Mouse (Mus musculus): ENCODE data around the gene Galr2. TPM values are rescaled to one million over a fixed set of nuclear protein-coding genes. Genes with fewer than 3 reads are reported as not detected.
"Not testable (repeated sequence)": the region's sequence is repeated elsewhere in the genome, so short reads cannot be mapped to it uniquely, and the experiment has no call there.

The Galr2 gene
- polyA plus RNA-seq, 1 experiment from 2014 or later = 0.52 TPM

DNA sequence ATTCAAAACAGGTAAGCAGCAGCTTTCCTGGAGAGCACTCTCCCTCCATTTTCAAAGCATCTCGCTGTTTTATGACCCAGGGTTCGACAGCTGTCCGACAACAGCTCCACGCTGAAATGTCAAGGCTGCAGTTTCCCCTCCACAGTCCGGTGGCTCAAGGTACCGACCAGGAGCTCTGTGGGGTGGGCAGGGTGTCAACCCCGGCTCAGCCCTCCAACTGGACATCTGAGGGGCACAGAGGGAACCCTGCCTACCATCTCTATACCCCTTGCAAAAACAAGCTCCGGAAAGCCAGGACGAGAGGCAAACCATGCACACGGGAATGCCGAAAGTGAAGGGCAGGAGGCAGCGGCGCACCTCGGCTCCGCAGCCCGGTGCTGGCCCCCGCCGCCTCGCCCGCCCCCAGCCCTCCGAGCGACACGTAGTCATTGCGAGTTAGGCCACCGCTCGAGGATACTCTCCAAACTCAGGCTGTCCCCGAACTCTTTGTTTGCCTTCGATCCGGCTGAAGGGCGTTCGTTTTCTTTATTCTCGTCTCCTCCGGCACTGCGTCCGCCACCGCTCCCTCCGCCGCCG, 7.2 kb upstream of the Galr2 start:
- Histone ChIP-seq H3K4me3 (ENCODE audit: low read depth, low read length) (peak overlapping the region; percentile 66), H3K27ac (replicated peaks; ENCODE audit: low read depth, low read length) (no peak overlapping the region), H3K9me3 (replicated peaks; ENCODE audit: control insufficient read depth, low read length) (no peaks in the 10 kb centered on the region), H3K27me3 (ENCODE audit: control insufficient read depth, insufficient read depth, low read length) (no peaks in the 10 kb centered on the region), H3K4me1 (ENCODE audit: control insufficient read depth, insufficient read depth, low read length) (peaks cover 2% of the 10 kb centered on the region; the same call in 1 of the 2 replicates), H3K9ac (replicated peaks; ENCODE audit: low read length) (peak overlapping the region; percentile 69), H3K4me2 (ENCODE audit: low read depth, low read length) (peak overlapping the region; percentile 59), H3K36me3 (replicated peaks; ENCODE audit: control insufficient read depth, insufficient read depth, low read depth, low read length) (no peaks in the 10 kb centered on the region; the same call in 1 of the 2 replicates)
- WGBS = under 1% methylated on average over 39 of the region's 39 CpGs
- ATAC-seq (replicated peaks; ENCODE audit: insufficient number of reproducible peaks, low FRiP score, low TSS enrichment, low read depth) (peak; percentile 36; the same call in 1 of the 2 replicates), DNase-seq (ENCODE audit: low spot score) (peak; percentile 10)

DNA sequence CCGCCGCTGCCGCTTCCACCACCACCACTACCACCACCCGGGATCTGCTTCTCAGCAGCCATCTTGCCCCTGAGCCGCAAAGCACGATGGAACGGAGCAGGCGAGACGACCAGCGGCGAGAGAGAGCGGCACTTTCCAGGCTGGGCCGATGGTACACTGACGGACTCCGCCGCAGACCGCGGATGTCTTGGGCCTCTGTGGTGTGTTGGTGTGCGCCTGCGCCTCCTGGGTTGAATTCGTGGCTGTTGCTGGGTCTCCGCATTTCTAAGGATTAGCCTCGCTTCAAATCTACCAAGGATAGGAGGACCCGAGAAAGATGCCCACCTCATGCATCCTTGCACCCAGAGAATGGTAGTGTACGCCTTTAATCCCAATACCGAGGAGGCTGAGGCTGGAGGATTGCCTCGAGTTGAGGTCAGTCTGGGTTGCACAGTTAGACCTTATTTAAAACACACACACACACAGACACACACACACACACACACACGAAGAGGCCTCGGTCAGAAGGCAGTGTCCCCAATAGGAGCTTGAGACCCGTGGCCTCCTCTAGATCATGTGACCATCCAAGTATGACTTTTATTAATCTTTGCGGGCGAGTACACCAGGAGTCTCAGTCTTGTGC, 6.6 kb upstream of the Galr2 start, which contains the start of gene Srp68:
Gene Srp68 (minus strand): TSS at position 173 of the 622 bp plus-strand sequence.
- Histone ChIP-seq H3K27ac (replicated peaks; ENCODE audit: low read depth, low read length) (peak within 1 kb of the TSS; percentile 67), H3K36me3 (replicated peaks; ENCODE audit: control insufficient read depth, insufficient read depth, low read depth, low read length) (no peaks in the 10 kb centered on the region), H3K4me2 (ENCODE audit: low read depth, low read length) (peak within 1 kb of the TSS; percentile 61), H3K9me3 (replicated peaks; ENCODE audit: control insufficient read depth, low read length) (no peaks in the 10 kb centered on the region), H3K4me1 (ENCODE audit: control insufficient read depth, insufficient read depth, low read length) (peaks cover 2% of the 10 kb centered on the region; the same call in 1 of the 2 replicates), H3K9ac (replicated peaks; ENCODE audit: low read length) (peak within 1 kb of the TSS; percentile 69), H3K27me3 (ENCODE audit: control insufficient read depth, insufficient read depth, low read length) (no peaks in the 10 kb centered on the region), H3K4me3 (ENCODE audit: low read depth, low read length) (peak within 1 kb of the TSS; percentile 66)
- WGBS = 3% methylated on average over 32 of the region's 32 CpGs
- peak; percentile 97 for ATAC-seq (replicated peaks; ENCODE audit: insufficient number of reproducible peaks, low FRiP score, low TSS enrichment, low read depth)
- peak; percentile 96 for DNase-seq (ENCODE audit: low spot score)

DNA sequence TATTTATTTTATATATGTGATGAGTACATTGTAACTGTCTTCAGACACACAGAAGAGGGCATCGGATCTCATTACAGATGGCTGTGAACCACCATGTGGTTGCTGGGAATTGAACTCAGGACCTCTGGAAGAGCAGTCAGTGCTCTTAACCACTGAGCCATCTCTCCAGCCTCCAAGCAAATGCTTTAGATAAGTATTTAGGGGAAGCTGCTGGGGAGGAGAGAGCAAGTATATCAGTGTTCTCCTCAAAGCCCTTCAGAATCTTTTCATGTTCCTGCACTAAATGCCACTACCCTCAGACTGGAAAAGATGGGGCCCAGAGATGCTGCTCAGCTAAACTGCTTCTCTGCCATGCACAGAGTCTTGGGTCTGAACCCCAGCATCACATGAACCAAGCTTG, 3.6 kb upstream of the Galr2 start:
- ATAC-seq (replicated peaks; ENCODE audit: insufficient number of reproducible peaks, low FRiP score, low TSS enrichment, low read depth) = not testable (repeated sequence)
- 87% methylated on average over 1 of the region's 1 CpGs for WGBS

DNA sequence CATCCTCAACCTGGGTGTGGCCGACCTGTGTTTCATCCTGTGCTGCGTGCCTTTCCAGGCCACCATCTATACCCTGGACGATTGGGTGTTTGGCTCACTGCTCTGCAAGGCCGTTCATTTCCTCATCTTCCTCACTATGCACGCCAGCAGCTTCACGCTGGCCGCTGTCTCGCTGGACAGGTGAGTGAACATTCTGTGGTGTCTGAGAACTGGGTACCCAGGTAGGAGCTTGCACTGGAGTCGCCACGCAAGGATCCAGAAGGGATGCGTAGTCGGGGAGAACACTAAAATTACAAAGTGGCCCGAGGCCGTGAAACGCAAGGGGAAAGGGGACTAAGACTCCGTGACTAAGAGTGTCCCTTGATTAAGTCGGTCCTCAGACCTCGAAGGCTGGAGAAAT, 932 bp downstream of the Galr2 start:
- no peak for ATAC-seq (replicated peaks; ENCODE audit: insufficient number of reproducible peaks, low FRiP score, low TSS enrichment, low read depth)
- Histone ChIP-seq H3K36me3 (replicated peaks; ENCODE audit: control insufficient read depth, insufficient read depth, low read depth, low read length) (no peaks in the 10 kb centered on the region), H3K4me3 (ENCODE audit: low read depth, low read length) (peak overlapping the region; percentile 27), H3K27ac (replicated peaks; ENCODE audit: low read depth, low read length) (no peak overlapping the region), H3K9me3 (replicated peaks; ENCODE audit: control insufficient read depth, low read length) (no peaks in the 10 kb centered on the region), H3K4me2 (ENCODE audit: low read depth, low read length) (peak overlapping the region; percentile 43), H3K27me3 (ENCODE audit: control insufficient read depth, insufficient read depth, low read length) (peaks cover 40% of the 10 kb centered on the region), H3K4me1 (ENCODE audit: control insufficient read depth, insufficient read depth, low read length) (peaks cover 5% of the 10 kb centered on the region; the same call in 1 of the 2 replicates), H3K9ac (replicated peaks; ENCODE audit: low read length) (peak overlapping the region; percentile 39; the same call in 1 of the 2 replicates)
- 2% methylated on average over 18 of the region's 18 CpGs for WGBS
- no peak for DNase-seq (ENCODE audit: low spot score)

More for the DNA sequence above, 3.6 kb upstream of the Galr2 start:
- not testable (repeated sequence) for H3K4me3 ChIP-seq (ENCODE audit: low read depth, low read length); DNase-seq (ENCODE audit: low spot score); H3K4me2 ChIP-seq (ENCODE audit: low read depth, low read length); H3K9me3 ChIP-seq (replicated peaks; ENCODE audit: control insufficient read depth, low read length); H3K4me1 ChIP-seq (ENCODE audit: control insufficient read depth, insufficient read depth, low read length); H3K36me3 ChIP-seq (replicated peaks; ENCODE audit: control insufficient read depth, insufficient read depth, low read depth, low read length); H3K27ac ChIP-seq (replicated peaks; ENCODE audit: low read depth, low read length); H3K9ac ChIP-seq (replicated peaks; ENCODE audit: low read length)
- H3K27me3 ChIP-seq (ENCODE audit: control insufficient read depth, insufficient read depth, low read length) = peaks cover 21% of the 10 kb centered on the region

DNA sequence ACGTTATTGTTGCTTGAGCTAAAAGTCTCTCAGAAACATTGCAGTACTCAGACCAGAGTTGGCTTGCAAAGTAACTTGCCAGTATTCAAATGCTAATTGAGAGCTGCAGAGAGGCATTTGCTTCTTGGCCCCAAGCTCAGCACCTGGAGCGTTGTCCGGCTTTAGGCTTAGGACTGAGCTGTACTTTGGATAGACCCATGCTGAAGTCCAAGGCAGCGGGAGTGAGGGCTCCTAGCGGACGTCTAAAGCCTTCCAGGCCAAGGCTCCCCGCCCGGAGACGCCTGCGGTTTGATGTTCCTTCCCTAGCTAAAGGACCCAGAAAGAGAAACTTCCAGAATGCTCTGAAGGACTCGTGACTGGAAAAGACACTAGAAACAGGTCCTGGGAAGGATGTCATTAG, 1.4 kb downstream of the Galr2 start:
- Histone ChIP-seq H3K4me1 (ENCODE audit: control insufficient read depth, insufficient read depth, low read length) (peaks cover 5% of the 10 kb centered on the region; the same call in 1 of the 2 replicates), H3K9me3 (replicated peaks; ENCODE audit: control insufficient read depth, low read length) (no peaks in the 10 kb centered on the region), H3K27me3 (ENCODE audit: control insufficient read depth, insufficient read depth, low read length) (peaks cover 40% of the 10 kb centered on the region), H3K27ac (replicated peaks; ENCODE audit: low read depth, low read length) (no peak overlapping the region), H3K9ac (replicated peaks; ENCODE audit: low read length) (no peak overlapping the region), H3K4me3 (ENCODE audit: low read depth, low read length) (peak overlapping the region; percentile 27; the same call in 1 of the 2 replicates), H3K36me3 (replicated peaks; ENCODE audit: control insufficient read depth, insufficient read depth, low read depth, low read length) (no peaks in the 10 kb centered on the region), H3K4me2 (ENCODE audit: low read depth, low read length) (no peak overlapping the region)
- WGBS = 1% methylated on average over 11 of the region's 11 CpGs
- DNase-seq (ENCODE audit: low spot score) = peak; percentile 62
- ATAC-seq (replicated peaks; ENCODE audit: insufficient number of reproducible peaks, low FRiP score, low TSS enrichment, low read depth) = no peak

DNA sequence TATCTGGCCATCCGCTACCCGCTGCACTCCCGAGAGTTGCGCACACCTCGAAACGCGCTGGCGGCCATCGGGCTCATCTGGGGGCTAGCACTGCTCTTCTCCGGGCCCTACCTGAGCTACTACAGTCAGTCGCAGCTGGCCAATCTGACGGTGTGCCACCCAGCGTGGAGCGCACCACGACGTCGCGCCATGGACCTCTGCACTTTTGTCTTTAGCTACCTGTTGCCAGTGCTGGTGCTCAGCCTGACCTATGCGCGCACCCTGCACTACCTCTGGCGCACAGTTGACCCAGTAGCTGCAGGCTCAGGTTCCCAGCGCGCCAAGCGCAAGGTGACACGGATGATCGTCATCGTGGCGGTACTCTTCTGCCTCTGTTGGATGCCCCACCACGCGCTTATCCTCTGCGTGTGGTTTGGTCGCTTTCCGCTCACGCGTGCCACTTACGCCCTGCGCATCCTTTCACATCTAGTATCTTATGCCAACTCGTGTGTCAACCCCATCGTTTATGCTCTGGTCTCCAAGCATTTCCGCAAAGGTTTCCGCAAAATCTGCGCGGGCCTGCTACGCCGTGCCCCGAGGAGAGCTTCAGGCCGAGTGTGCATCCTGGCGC, 2.3 kb downstream of the Galr2 start:
- Histone ChIP-seq H3K4me1 (ENCODE audit: control insufficient read depth, insufficient read depth, low read length) (peaks cover 5% of the 10 kb centered on the region; the same call in 1 of the 2 replicates), H3K9me3 (replicated peaks; ENCODE audit: control insufficient read depth, low read length) (no peaks in the 10 kb centered on the region), H3K4me2 (ENCODE audit: low read depth, low read length) (no peak overlapping the region), H3K27ac (replicated peaks; ENCODE audit: low read depth, low read length) (no peak overlapping the region), H3K27me3 (ENCODE audit: control insufficient read depth, insufficient read depth, low read length) (peaks cover 40% of the 10 kb centered on the region), H3K9ac (replicated peaks; ENCODE audit: low read length) (no peak overlapping the region), H3K4me3 (ENCODE audit: low read depth, low read length) (no peak overlapping the region), H3K36me3 (replicated peaks; ENCODE audit: control insufficient read depth, insufficient read depth, low read depth, low read length) (no peaks in the 10 kb centered on the region)
- DNase-seq (ENCODE audit: low spot score) = no peak
- 9% methylated on average over 48 of the region's 48 CpGs for WGBS
- no peak for ATAC-seq (replicated peaks; ENCODE audit: insufficient number of reproducible peaks, low FRiP score, low TSS enrichment, low read depth)

DNA sequence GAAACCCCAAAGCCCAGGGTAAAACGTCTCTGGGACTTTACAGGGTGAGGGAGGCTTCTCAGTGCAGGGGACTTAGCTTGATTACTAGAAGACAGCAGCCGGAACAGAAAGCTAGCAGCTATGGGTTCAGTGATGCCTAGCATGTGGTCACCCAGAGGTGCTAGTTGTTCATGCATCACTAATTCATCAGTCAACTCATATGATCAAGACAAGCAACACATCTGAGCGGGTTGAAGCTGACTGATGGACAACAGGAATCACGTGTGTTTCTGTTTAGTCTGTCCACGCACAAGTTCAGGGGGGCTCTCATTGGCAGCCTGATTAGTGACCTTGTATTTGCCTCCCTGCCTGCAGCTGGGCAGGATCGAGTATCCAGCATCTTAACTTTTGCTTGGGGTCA, 3.2 kb downstream of the Galr2 start:
- H3K9ac ChIP-seq (replicated peaks; ENCODE audit: low read length) = no peak overlapping the region
- peaks cover 5% of the 10 kb centered on the region; the same call in 1 of the 2 replicates for H3K4me1 ChIP-seq (ENCODE audit: control insufficient read depth, insufficient read depth, low read length)
- 0 out of 2 replicates have a peak, but pooled peaks cover 3% of the 10 kb centered on the region for H3K36me3 ChIP-seq (replicated peaks; ENCODE audit: control insufficient read depth, insufficient read depth, low read depth, low read length)
- no peak overlapping the region for H3K27ac ChIP-seq (replicated peaks; ENCODE audit: low read depth, low read length)
- no peak for ATAC-seq (replicated peaks; ENCODE audit: insufficient number of reproducible peaks, low FRiP score, low TSS enrichment, low read depth)
- H3K9me3 ChIP-seq (replicated peaks; ENCODE audit: control insufficient read depth, low read length) = no peaks in the 10 kb centered on the region
- H3K4me3 ChIP-seq (ENCODE audit: low read depth, low read length) = no peak overlapping the region
- no peak overlapping the region for H3K4me2 ChIP-seq (ENCODE audit: low read depth, low read length)
- peaks cover 40% of the 10 kb centered on the region for H3K27me3 ChIP-seq (ENCODE audit: control insufficient read depth, insufficient read depth, low read length)
- 37% methylated on average over 6 of the region's 6 CpGs for WGBS
- no peak for DNase-seq (ENCODE audit: low spot score)

Data from embryonic facial prominence, embryonic 11.5 days (tissue).